In the genomic region with DNA sequence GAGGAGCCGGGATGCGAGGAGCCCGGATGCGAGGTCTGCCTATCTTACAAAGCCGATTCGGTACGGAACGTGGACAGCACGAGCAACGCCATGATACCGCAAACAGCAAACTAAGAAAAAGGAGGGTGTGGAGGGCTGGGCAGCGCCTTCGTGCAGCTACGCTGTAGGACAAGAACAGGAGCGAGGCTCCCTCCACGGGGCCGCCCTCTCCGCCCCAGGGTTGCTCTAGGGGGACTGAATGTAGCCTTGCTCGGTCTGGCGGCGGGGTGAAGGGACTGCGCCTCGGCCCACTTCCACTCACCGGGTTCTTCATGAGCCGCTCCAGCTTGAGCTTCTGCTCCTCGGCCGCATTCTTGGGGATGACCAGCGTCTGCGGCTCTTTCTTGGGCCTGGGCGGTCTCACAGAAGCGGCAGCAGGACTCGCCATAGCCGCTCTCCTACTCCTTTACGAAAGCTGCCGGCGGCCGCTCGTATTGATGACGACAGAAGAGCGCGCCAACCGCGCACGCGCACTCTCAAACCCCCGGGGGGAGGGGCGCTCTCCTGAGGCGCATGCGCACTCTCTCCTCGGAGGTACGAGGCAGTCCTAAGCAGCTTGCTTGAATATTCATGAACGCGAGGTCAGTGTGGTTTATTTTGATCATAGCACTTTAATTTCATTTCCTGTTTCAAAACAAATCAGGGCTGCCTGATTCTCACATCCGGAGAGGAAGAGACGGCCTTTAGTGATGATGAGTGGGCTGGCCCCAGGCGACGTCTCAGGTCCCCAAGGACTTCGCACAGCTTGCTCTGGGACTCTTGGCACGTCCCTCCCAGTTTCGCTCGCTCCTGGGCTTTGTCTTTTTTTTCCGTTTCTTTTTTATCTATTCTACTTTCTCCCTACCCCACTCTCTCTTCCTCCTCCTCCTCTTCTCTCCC, we compare ENCODE assay signal across 8 mouse cellular contexts. TPM values are rescaled to one million over a fixed set of nuclear protein-coding genes. Genes with fewer than 3 reads are reported as not detected.
DNase-seq lines count a peak whose midpoint lies in the region; ATAC-seq lines count a peak whose summit lies in the region.

Gene Prkrip1, minus strand, starts transcription at position 490 of the 918 bp plus-strand sequence.

- peak within 1 kb of the TSS; percentile 71 to 90 for H3K4me3 ChIP-seq in heart, embryonic 14.5 days (ENCODE audit: control insufficient read depth in 1 of 2, insufficient read depth in 1 of 2, low read depth in 1 of 2, low read length in 2 of 2)
- peak within 1 kb of the TSS; percentile 93 for H3K4me3 ChIP-seq in liver, embryonic 13.5 days (replicated peaks)
- H3K4me3 ChIP-seq in stomach, embryonic 16.5 days (replicated peaks; ENCODE audit: low read length), result peak within 1 kb of the TSS; percentile 97

- peak within 1 kb of the TSS; percentile 86 for H3K9ac ChIP-seq in heart, embryonic 14.5 days (ENCODE audit: low read length)
- peak within 1 kb of the TSS; percentile 89 for H3K9ac ChIP-seq in liver, embryonic 13.5 days
- H3K9ac ChIP-seq in stomach, embryonic 16.5 days (ENCODE audit: low read length), result peak within 1 kb of the TSS; percentile 93

- H3K36me3 ChIP-seq in heart, embryonic 14.5 days (ENCODE audit: control insufficient read depth, insufficient read depth, low read length), result peaks cover 36% of the 10 kb centered on the region
- H3K36me3 ChIP-seq in liver, embryonic 13.5 days, result peaks cover 36% of the 10 kb centered on the region
- peaks cover 16% of the 10 kb centered on the region for H3K36me3 ChIP-seq in stomach, embryonic 16.5 days (ENCODE audit: control insufficient read depth, insufficient read depth, low read length)

- peak; percentile 95 for DNase-seq in c-Kit-negative CD71-positive TER-119-positive erythroid progenitor cells, embryonic 14.5 days (ENCODE audit: low read depth, low spot score)
- peak; percentile 92 for DNase-seq in fibroblast of lung, adult 2 months (ENCODE audit: low read depth)
- DNase-seq in kidney, postnatal 14 days, result peak; percentile 95
- peak; percentile 93 for DNase-seq in liver, embryonic 13.5 days
- peak; percentile 97 for DNase-seq in neural tube, embryonic 10.5 days (ENCODE audit: extremely low spot score, low spot score)

- peaks cover 2 to 11% of the 10 kb centered on the region in 2 experiments; a peak in 3 of 4 replicates for H3K4me1 ChIP-seq in heart, embryonic 14.5 days (ENCODE audit: control insufficient read depth in 2 of 2, insufficient read depth in 2 of 2, low read length in 2 of 2)
- peaks cover 21% of the 10 kb centered on the region for H3K4me1 ChIP-seq in liver, embryonic 13.5 days (replicated peaks)
- peaks cover 13% of the 10 kb centered on the region for H3K4me1 ChIP-seq in stomach, embryonic 16.5 days (ENCODE audit: control insufficient read depth, insufficient read depth, low read length)

- WGBS in heart, embryonic 14.5 days, result under 1% methylated on average over 62 of the region's 62 CpGs
- under 1% methylated on average over 62 of the region's 62 CpGs for WGBS in liver, embryonic 13.5 days (ENCODE audit: insufficient replicate concordance)
- under 1% methylated on average over 62 of the region's 62 CpGs for WGBS in stomach, embryonic 16.5 days

- no peaks in the 10 kb centered on the region for H3K27me3 ChIP-seq in heart, embryonic 14.5 days (ENCODE audit: control insufficient read depth, insufficient read depth, low read length)
- no peaks in the 10 kb centered on the region for H3K27me3 ChIP-seq in liver, embryonic 13.5 days
- no peaks in the 10 kb centered on the region for H3K27me3 ChIP-seq in stomach, embryonic 16.5 days (ENCODE audit: control insufficient read depth, insufficient read depth, low read length)

- H3K9me3 ChIP-seq in heart, embryonic 14.5 days (ENCODE audit: control insufficient read depth, low read length), result no peaks in the 10 kb centered on the region
- no peaks in the 10 kb centered on the region for H3K9me3 ChIP-seq in liver, embryonic 13.5 days (replicated peaks)
- H3K9me3 ChIP-seq in stomach, embryonic 16.5 days (replicated peaks; ENCODE audit: control insufficient read depth, low read length), result no peaks in the 10 kb centered on the region

- peak; percentile 99 for ATAC-seq in CD4-positive, CD25-positive, alpha-beta regulatory T cell, adult 4 months
- peak; percentile 86 for ATAC-seq in heart, embryonic 14.5 days (ENCODE audit: insufficient number of reproducible peaks, insufficient read depth, low FRiP score, low read depth)
- ATAC-seq in liver, embryonic 13.5 days (ENCODE audit: low read depth), result peak; percentile 91
- ATAC-seq in stomach, embryonic 16.5 days (ENCODE audit: insufficient read depth, low FRiP score), result peak; percentile 92

- peak within 1 kb of the TSS; percentile 72 to 81 for H3K27ac ChIP-seq in heart, embryonic 14.5 days (replicated peaks in 1 of 2; ENCODE audit: control insufficient read depth in 1 of 2, insufficient read depth in 1 of 2, low read depth in 2 of 2, low read length in 2 of 2)
- H3K27ac ChIP-seq in liver, embryonic 13.5 days, result peak within 1 kb of the TSS; percentile 80
- H3K27ac ChIP-seq in stomach, embryonic 16.5 days (ENCODE audit: low read length), result peak within 1 kb of the TSS; percentile 89

- H3K4me2 ChIP-seq in heart, embryonic 14.5 days (ENCODE audit: low read length), result peak within 1 kb of the TSS; percentile 85
- peak within 1 kb of the TSS; percentile 92 for H3K4me2 ChIP-seq in liver, embryonic 13.5 days
- H3K4me2 ChIP-seq in stomach, embryonic 16.5 days (ENCODE audit: low read depth, low read length), result peak within 1 kb of the TSS; percentile 93

RNA-seq across cellular contexts. Expression of gene Prkrip1, which starts in this region (rescaled TPM):
- 10 to 100 TPM; 31.0 to 49.0 TPM for polyA plus RNA-seq in CD4-positive, CD25-positive, alpha-beta regulatory T cell, adult 4 months (2017; shearing (Covaris generic))
- polyA plus RNA-seq in heart, embryonic 14.5 days (2014; fragmentation: Nextera tagmentation; extraction: Ambion mirVana), result 33.8 and 35.6 TPM in 2 replicates
- 34.5 and 42.8 TPM in 2 replicates for polyA plus RNA-seq in liver, embryonic 13.5 days (2015; fragmentation: Nextera tagmentation; extraction: Ambion mirVana)
- polyA plus RNA-seq in stomach, embryonic 16.5 days (2015; fragmentation: Nextera tagmentation; extraction: Ambion mirVana), result 44.5 and 45.3 TPM in 2 replicates

Comparison
In these comparisons a context has a peak if more than half of its experiments do, and no peak if none do; other contexts are left out.
1. Peak in every context shown above with its lines: DNase-seq, ATAC-seq, H3K4me3 ChIP-seq and H3K27ac ChIP-seq.